Mouse (Mus musculus) gastrocnemius, adult 8-10 months (tissue): ENCODE results near the gene Prrc2b. TPM values are rescaled to one million over a fixed set of nuclear protein-coding genes. Genes with fewer than 3 reads are reported as not detected.

Experiments used
- DNase-seq, 2 experiments: peaks; one replicate each; pipeline ENCODE4 v3.0.0; 2022; ENCODE audit warnings: low spot score in 2 of 2
- total RNA-seq, 4 experiments: library from RNA; stranded (reverse); gene quantifications; 2 replicates each; pipeline ENCODE4 v1.2.4; 2022

Gene Prrc2b
- 10 to 100 TPM; 81.0 to 90.8 (median 85.9) TPM for total RNA-seq

DNA sequence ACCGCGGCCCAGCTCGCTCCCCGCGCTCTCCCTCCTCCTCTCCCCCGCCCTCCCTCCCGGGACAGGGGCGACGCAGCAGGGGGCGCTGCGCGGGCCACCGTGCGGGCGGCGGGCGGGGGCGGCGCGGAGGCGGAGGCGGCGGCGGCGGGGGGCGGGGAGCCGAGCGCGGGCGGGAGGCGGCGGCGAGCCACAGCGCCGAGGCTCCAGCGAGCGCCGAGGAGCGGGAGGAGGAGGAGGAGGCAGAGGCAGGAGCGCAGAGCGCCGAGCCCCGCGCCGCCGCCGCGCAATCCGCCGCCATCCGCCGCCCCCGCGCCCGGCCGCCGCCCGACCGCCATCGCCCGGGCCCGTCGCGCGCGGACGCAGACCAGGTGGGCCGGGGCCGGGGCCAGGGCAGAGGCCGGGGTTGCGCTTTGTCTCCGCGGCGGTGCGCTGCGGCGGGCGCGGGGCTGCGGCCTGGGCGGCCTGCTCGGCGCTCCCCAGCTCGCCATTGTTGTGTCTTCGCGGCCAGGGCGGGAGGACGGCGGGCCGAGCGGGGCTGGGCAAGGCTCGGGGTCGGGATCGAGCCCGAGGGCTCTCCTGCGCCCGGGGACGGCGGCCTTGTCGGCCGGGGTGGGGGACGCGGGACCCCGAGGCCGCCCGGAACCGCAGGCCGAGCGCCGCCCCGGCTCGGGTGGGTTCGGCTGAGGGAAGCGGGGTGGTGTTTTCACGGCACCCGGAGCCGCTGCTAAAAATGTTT lies at the start of gene Prrc2b:
TSS of gene Prrc2b (plus strand) at position 159 of the 736 bp plus-strand sequence.
- DNase-seq: peak in 1 of 2 experiments; percentile 59

DNA sequence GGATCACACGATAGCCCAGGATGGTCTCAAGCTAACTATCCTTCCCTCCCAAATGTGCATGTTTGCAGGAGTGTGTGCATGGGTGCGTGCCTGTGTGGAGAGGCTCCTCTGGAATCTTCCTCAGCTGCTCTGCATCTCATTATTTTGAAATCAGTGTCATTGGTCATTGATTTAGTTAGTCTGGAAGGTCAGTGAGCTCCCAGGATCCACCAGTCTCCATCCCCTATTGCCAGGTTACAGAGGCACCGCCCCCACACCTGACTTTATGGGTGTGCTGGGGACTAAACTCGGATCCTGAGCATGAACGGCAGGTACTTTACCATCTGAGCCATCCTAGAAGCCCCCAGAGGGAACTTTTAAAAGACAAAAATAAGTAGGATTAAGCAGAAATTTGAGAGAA lies 47.9 kb upstream of the Prrc2b start:
- no peak for DNase-seq

DNA sequence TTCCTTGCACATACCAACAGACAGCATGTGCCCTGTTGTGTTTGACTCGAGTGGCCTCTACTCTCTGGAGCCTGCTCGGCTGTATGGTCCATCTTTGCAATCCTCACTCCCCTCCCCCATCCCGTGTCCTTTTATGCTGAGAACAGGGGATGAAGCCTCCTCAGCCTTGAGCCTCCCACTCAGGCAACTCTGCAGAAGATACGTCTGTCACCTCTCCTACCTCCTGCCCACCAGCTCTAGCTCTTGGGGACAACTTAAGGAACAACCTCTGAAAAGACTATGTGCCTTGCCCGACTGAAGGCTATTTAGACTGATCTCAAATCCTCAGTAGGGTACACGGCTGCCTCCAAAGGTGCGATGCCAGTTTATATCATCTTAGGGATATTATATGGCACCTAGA lies 47.3 kb upstream of the Prrc2b start:
- DNase-seq: no peak

DNA sequence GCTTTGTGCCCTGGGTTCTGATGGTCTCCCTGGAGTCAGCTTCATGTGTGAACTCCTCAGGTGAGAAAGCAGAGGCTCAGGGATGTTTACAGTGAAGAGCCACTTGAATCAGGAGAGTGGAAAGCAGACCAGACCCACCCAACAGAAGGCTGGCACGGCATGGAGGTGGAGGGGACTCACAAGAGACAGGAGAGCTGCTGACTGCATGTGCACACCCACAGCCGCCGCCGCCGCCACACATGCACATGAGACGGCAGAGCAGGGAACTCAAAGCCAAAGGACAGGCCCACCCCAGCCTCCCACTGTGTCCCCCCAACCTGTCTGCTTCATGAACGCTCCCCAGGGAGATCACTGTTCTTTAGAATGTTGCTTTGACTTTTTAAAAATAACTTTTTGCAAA lies 46.8 kb upstream of the Prrc2b start:
- no peak for DNase-seq

DNA sequence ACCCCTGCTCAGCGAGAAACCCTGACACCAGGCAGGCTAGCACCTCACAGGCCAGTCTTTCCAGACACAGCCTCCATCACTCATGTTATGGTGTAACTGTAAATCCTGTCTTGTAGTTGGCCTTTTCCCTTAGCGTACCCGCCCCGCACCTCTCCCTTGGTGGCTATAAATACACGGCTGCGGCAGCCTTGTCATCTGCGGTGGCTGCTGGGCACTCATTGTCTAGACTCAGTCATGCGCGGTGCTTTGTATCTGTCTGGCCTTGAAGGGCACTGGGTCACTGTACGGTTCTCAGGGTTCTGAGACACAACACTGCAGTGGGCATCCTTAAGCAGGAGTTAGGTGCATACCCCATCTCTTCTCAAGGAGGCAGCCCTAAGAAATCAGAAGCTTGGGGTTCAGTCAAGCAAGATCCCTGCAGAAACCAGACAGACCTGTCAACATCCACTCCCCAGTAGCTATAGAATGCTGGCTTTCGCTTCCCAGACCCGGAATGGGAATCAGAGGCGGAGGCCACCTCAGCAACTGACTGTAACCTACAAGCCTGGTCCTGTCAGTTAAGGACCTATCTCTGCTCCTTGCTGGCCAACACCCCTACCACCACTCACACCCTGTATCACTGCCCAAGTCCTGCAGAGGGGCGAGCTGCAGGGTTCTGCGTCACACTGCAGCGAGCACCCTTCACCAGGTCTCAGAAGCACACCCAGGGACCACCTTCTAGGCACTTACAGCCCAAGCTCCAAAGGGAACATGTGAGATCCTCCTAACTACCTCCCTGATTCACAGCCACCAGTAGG lies 45.6 kb upstream of the Prrc2b start:
- DNase-seq: no peak

DNA sequence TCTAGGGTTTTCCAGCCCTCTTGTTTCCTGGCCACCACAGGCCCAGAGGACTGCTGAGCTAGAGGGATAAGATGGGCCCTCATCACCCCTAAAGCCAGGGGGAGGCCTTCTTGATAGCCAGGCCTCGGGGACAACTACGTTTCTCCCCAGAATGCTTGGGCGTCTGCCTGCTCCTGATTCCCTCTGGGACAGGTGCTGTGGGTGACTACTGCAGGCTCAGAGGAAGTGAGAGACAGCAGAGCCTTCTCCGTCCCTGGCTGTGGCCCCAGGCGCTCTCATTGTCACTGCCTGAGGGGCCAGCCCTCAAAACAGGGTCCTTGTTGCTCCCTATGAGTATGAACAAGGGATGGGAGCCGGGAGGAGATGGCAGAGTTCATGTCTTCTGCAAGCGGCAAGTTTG lies 45.0 kb upstream of the Prrc2b start:
- no peak for DNase-seq

DNA sequence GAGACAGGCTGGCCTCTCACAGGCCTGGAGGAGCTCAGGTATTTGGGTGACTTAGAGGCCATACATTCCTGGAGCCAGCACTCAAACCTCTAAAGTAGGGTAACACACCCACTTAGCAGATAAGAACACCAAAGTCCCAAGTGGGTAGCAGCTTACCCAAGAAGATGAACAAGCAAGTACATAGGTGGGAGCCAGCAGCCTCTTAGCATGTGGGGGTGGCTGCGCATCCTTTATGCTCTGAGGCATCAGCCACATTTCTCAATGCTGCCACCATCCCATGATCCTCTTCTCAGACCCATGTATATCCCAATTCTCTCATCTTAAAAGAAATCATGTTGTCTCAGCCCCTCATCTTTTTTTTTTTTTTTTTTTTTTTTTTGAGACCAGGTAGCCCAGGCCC lies 39.6 kb upstream of the Prrc2b start:
- DNase-seq: no peak

DNA sequence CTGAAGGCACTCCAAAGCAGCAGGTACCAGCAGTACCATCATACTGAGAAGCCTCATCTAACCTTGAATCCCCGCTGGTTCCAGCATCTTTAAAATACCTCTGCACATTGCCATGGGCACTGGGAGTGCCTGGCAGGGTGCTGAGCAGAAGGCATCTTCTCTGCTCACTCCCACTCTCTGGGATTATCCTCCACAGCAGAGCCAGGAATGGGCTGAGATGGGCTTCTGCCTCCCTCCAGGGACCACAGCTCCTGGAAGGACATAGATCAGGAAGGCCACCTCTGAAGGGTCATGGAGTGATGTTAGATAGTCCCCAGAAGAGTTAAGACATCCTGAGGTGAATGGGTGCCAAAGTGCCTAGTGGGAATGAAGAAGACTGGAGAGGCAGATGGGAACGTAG lies 38.3 kb upstream of the Prrc2b start:
- DNase-seq: no peak

DNA sequence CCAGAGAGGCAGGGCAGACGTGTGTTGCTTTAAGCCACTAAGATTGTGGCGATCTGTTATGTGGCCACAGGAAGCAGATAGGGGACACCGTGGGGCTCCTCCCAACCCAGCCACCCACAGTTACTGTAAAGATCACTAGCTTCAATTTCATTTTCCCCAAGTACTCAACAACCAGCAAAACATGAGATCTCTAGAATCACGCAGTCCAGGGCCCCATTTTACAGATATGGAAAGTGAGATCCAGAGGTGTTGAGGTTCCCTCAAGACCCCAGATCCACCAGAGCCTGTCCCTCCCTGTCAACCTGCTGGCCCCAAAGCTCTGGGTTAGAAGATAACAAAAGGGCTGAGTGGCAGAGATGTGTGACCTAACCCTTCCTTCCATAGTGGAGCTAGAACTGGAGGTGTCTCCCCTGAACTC lies 35.0 kb upstream of the Prrc2b start:
- DNase-seq: no peak

DNA sequence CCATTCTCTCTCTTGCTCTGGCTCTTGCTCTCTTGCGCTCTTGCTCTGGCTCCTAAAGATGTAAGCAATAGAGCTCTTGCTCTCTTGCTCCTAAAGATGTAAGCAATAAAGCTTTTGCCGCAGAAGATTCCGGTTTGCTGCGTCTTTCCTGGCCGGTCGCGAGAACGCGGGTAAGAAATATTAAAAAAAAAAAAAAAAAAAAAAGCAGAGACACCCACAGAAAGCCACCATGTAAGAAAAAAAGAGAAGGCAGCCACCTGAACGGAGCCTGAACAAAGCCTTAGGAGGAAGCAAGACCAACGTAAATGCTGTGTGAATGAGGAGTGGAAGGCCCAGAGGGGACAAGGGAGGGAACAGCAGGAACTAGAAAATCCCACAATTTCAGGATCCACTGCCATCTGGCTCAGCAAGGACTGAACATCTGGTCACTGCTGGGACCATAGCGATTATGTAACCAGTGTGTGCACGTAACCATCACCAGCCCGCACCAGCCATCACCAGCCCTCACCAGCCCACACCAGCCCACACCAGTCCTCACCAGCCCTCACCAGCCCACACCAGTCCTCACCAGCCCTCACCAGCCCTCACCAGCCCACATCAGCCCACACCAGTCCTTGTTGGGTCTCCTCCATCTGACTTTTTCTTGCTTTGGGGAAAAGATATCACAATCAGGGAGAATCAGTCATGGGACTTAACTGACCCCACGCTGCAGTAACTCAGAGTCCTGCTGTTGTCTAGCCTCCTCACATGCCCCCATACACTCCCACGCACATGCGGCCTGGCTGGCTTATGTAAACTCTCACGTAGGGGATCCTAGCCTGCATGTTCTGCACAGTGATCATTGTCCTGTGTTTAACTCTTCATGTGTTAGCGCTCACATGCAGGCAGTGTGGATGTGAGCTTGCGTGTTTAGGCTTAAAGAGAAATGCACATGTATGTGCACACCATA lies 30.8 kb upstream of the Prrc2b start:
- peak; percentile 39 to 42 for DNase-seq

DNA sequence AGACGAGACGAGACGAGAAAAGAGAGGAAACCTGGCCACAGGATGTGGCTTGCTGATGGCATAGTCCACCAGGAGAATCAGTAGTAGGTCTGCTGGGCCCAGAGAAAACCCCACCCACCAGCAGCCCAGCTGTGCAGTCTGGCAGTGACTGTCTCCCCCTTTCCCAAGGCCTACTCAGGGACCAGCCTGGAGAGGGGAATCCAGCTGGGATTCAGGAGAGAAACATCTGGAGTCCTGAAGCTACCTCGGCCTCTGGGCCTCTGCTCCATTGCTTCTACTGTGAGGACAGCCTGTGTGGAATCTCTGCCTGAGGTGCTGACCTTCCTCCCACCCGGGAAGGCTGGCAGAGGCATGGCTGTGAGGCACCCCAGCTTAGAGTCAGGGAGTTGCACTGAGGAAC lies 29.7 kb upstream of the Prrc2b start:
- DNase-seq: peak in 1 of 2 experiments; percentile 42

DNA sequence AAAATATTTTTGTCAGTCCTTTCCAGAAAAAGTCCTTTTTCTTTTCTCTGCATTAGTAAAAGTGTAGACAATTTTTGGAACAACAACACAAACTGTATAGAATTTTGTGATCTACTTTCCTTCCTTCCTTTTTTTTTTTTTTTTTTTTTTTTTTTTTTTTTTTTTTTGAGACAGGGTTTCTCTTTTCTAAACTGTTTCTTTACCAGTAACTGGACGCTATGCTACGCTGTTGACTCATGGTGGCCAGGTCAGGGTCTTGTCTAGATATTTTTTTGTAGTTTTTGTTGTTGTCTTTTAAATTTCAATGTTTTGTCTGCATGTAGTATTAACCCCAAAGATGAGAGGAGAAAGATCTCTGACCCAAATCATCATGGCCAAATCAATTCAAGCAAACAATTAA lies 29.1 kb upstream of the Prrc2b start:
- no peak for DNase-seq

DNA sequence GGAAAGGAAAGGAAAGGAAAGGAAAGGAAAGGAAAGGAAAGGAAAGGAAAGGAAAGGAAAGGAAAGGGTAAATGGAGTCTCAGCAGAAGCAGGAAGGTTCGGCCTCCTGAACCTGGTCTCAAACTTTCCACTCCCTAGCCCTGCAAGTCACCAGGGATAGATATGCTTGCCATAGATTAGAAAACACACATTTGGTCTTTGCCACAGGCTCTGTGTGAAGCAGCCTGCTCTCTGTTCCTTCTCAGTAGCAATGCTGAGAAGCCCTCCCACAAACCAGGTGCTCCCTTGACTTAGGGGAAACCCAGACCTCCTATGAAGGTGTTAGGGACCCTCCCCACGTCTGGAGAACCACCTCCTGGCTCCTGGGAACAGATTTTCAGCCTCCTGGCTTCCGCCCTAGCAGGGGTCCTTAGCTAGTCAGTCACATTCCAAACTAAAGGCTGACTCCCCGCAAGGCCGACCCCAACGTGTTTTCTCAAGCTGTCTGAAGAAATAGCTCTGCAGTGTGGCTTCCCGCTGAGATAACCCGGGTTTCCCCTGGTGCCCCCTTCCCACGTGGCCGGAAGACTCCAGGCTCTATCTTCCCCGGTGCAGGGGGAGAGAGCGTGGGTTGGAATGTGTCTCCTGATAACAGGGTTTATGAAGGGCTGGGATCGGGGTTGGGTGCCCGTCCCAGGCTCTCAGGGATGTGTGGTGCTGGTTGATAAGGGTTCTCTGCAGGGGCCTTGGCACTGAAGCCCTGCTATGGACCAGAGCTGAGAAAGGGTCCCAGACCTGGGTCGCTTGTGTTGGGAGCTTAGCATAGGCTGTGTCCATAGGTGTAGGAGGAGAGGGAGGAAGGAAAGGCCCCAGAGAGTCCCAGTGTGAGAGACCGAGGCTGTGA lies 23.0 kb upstream of the Prrc2b start:
- no peak for DNase-seq

DNA sequence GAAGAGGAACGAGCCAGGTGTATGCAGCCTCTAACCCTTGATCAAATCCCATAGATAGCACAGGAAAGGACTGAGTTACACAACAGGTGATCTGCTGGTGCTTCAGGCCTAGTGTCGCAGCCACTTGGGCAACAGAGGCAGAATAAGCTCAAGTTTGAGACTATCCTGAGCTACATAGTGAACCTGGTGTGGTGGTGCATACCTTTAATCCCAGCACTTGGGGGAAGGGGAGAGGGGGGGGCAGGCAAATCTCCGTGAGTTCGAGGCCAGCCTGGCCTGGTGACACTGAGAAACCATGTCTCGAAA lies 22.4 kb upstream of the Prrc2b start:
- no peak for DNase-seq

DNA sequence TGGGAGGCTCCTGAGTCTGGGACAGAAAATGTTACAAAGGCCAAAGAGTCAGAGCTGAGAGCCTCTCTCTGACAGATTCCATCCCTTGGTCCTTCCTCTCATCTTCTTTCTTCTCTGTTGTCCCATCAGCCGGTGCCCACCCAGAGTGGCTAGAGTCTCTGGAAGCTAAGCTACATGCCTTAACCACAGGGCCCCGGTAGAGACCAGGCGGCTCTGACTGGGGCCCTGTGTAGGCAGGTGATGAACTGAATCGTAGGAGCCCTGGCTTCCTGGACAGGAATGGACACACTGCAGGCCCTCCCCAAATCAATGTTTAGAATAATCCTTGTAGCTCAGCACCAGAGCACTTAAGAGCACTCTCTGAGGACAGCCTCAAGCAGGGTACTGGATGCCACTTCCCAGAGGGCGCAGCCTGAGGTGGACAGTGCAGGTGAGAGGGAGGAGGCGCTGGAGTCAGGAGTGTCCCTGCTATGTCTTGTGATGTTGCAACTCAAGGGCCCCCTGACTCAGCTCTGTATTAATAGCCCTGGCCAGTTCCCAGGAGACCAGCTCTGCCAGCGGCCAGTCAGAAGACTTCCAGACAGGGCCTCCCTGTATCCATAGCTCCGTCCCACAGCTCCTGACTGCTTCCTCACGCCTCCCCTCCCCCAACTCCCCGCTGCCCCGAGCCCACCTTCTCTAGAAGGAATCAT lies 21.4 kb upstream of the Prrc2b start:
- DNase-seq: peak; percentile 80 to 87

DNA sequence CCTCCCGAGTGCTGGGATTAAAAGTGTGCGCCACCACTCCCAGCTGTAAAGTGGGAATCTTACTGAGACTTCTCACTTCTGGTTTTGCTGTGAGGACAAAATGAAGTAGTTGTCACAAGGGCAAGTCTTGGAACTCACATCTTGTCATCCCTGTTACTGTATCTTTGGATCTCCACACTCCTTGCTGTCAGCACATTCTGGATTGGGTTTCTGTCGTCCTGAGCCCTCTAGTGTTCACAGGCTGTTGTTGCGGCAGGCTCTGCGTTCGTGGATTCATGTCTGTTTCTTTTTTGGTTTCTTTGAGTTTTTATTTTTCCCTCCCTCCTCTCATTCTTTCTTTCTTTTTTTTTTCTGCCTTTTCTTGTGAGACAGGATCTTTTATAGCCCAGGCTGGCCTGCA lies 20.4 kb upstream of the Prrc2b start:
- DNase-seq: peak; percentile 56 to 70

DNA sequence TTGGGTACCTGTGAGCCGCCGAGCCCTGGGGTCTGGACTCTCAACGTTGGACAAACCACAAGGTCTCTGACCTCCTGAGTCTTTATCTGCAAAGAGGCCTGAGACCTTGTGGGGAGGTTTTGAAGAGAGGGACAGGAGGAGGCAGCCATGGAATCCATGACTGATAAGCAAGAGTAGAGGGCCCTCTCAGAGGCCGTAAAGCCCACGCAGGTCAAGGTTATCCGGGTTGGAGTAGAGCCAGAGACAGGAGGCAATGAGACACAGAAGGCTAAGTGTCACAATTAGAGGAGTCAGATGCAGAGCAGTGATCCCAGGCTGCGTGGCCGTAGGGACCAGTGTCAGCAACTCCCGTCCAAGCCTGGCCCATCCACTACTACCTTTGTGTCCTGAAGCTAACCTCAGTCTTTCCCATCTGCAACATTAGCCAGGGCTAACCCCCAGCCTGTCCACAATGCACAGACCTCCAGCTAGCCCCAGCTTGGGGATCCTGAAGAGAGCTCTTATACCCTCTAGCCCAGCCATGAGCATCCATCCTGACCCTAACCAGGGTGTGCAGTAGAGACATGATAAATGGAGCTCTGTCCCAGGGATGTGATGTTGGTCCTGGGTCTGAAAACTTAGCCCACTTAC lies 19.6 kb upstream of the Prrc2b start:
- no peak for DNase-seq

DNA sequence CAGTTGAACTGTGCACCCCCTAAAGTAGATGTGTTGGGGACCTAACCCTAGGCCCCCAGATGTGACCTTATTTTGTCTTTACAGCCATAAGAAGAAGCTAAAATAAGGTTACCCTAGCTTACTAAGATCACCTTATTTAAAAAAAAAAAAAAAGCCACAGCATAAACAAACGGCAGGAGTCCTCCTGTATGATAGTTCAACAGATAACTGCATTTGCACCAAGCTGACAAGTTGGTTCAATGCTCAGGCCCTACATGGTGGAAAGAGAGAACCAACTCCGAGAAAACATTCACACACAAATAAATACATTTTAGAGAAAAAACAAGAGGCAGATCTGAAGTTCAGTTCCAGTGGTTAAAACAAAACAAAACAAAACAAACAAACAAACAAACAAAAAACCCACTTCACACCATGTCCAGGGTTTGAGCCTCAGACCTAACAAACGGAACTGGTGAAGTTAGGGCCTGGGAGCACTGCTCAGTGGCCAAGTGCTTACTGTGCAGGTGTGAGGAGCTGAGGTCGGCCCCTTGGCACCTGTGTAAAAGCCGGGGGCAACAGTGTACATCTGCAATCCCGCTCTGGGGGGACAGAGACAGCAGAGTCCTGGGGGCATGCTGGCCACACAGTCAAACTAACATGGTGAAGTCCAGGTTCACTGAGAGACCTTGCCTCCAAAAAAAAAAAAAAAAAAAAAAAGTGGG lies 18.9 kb upstream of the Prrc2b start:
- DNase-seq: no peak

DNA sequence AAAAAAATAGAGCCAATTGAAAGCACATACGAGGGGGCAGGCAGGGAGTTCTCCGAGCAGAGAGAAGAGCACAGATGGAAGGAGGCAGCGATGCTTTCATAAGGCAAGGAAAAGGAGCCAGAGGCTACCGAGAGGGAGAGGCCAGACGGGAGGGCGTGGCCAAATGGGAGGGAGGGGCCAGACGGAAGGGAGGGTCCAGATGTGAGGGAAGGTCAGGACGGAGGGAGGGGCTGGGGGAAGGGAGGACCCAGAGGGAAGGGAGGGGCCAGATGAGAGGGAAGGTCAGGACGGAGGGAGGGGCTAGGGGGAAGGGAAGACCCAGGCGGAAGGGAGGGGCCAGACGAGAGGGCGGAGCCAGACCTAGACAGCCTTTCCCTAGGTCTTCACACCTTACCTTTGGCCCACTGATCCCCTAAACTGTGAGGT lies 18.3 kb upstream of the Prrc2b start:
- DNase-seq: peak; percentile 75 to 80
